Mouse (Mus musculus): ENCODE measurements around the gene Gm10775.
A peak's percentile ranks its signal among the peaks of the same experiment; 100 is the strongest.

GRCm38 (mm10) chr13:65241099-65241626 lies 18.2 kb upstream of the Gm10775 start:
- TF ChIP-seq CTCF (IDR thresholded peaks at IDR 0.05; ENCODE audit: extremely low read depth, insufficient read length, insufficient replicate concordance, low read depth, low read length) = no peak
- TF ChIP-seq POLR2A (IDR thresholded peaks at IDR 0.05; ENCODE audit: low read depth, low read length) = peak; percentile 29
